Mouse (Mus musculus): ENCODE results near the gene Calu. TPM values are rescaled to one million over a fixed set of nuclear protein-coding genes. Genes with fewer than 3 reads are reported as not detected.

Gene Calu
- polyA plus RNA-seq, 2 experiments: 382 to 536 TPM

DNA sequence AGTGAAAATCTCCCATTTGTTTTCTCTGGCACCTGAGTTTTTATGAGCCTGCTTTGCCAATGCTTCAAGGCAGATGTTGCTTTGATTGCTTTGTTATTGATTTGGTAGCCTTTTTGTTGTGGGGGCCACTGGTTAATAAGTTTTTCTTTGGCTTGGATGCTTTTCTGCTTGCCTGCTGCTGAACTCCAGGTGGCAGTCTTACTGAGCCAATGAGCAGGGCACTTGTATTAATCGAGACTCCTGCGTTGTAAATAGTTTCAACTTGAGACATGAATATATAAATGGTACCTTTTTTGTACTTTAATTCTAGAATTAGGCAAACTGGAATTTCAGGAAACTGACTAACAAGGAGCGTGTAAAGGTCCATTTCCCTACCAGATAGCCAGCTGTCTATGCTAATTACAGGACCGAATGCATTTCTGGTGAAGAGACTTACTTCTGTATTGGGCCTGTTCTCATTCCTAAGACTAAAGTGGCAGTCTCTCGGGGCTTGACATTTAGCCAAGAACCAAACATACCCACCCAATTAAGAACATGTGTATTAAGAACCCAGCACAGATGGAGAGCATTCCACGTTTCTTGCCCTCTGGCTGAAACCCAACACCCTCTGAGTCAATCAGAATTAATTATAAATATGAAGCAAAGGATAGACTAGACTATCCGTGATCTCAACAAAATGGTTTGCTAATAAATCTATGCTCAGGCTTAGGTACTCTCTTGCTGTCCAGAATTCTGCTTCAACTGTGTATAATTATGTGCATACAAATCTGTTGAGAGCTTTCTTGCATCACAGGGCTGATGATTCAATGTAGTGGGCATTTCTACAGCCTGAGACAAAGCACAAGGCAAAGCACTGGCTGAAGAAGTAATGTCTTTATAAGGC is 14.6 kb downstream of the Calu start:
- Histone ChIP-seq H3K9ac (ENCODE audit: low read depth, low read length, severe bottlenecking) (no peak overlapping the region), H3K27ac (replicated peaks; ENCODE audit: low read depth, low read length) (peak overlapping the region; percentile 38), H3K36me3 (ENCODE audit: control insufficient read depth, insufficient read depth, low read length) (peaks cover 73% of the 10 kb centered on the region), H3K4me1 (ENCODE audit: control insufficient read depth, insufficient read depth, low read length) (peaks cover 12% of the 10 kb centered on the region), H3K4me3 (replicated peaks; ENCODE audit: low read length) (no peak overlapping the region), H3K27me3 (ENCODE audit: control insufficient read depth, insufficient read depth, low read length) (no peaks in the 10 kb centered on the region), H3K4me2 (replicated peaks; ENCODE audit: low read depth, low read length, severe bottlenecking) (no peak overlapping the region), H3K9me3 (ENCODE audit: control insufficient read depth, low read length) (no peaks in the 10 kb centered on the region)
- ATAC-seq (ENCODE audit: low FRiP score, low read depth): no peak
- WGBS: 40% methylated on average over 7 of the region's 7 CpGs
- no peak for DNase-seq (ENCODE audit: low spot score)
- no peak for TF ChIP-seq POLR2A (IDR thresholded peaks at IDR 0.05; ENCODE audit: borderline replicate concordance, extremely low read depth, insufficient read depth, insufficient read length)

GRCm38 (mm10) chr6:29363129-29363515 is 15.3 kb downstream of the Calu start:
- no peak for DNase-seq (ENCODE audit: low spot score)
- H3K36me3 ChIP-seq (ENCODE audit: control insufficient read depth, insufficient read depth, low read length): peaks cover 74% of the 10 kb centered on the region
- H3K27ac ChIP-seq (replicated peaks; ENCODE audit: low read depth, low read length): no peak overlapping the region; the same call in 1 of the 2 replicates
- peaks cover 12% of the 10 kb centered on the region for H3K4me1 ChIP-seq (ENCODE audit: control insufficient read depth, insufficient read depth, low read length)
- H3K9me3 ChIP-seq (ENCODE audit: control insufficient read depth, low read length): no peaks in the 10 kb centered on the region
- 52% methylated on average over 3 of the region's 3 CpGs for WGBS
- H3K9ac ChIP-seq (ENCODE audit: low read depth, low read length, severe bottlenecking): no peak overlapping the region
- no peaks in the 10 kb centered on the region for H3K27me3 ChIP-seq (ENCODE audit: control insufficient read depth, insufficient read depth, low read length)
- no peak overlapping the region for H3K4me3 ChIP-seq (replicated peaks; ENCODE audit: low read length)
- no peak for TF ChIP-seq POLR2A (IDR thresholded peaks at IDR 0.05; ENCODE audit: borderline replicate concordance, extremely low read depth, insufficient read depth, insufficient read length)
- ATAC-seq (ENCODE audit: low FRiP score, low read depth): no peak
- no peak overlapping the region for H3K4me2 ChIP-seq (replicated peaks; ENCODE audit: low read depth, low read length, severe bottlenecking)

DNA sequence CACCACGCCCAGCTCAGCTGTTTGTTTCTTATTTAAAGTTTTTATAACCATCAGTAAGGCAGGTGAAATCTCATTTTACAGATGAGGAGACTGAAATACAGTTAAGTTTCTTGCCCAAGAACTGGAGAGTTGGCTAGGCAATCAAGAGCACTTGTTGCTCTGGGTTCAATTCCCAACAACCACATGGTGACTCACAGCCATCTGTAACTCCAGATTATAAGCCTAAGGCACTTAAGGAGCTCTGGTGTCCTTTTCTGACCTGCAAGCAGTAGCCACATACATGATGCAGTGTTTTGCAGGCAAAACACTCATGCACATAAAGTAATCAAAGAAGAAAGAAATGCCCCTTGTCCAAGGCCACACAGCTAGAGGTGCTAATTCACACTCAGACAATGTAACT is 17.4 kb downstream of the Calu start:
- H3K36me3 ChIP-seq (ENCODE audit: control insufficient read depth, insufficient read depth, low read length): peaks cover 75% of the 10 kb centered on the region
- H3K27me3 ChIP-seq (ENCODE audit: control insufficient read depth, insufficient read depth, low read length): no peaks in the 10 kb centered on the region
- 92% methylated on average over 1 of the region's 1 CpGs for WGBS
- H3K4me3 ChIP-seq (replicated peaks; ENCODE audit: low read length): no peak overlapping the region
- H3K4me2 ChIP-seq (replicated peaks; ENCODE audit: low read depth, low read length, severe bottlenecking): no peak overlapping the region
- peaks cover 12% of the 10 kb centered on the region for H3K4me1 ChIP-seq (ENCODE audit: control insufficient read depth, insufficient read depth, low read length)
- DNase-seq (ENCODE audit: low spot score) (no peak), ATAC-seq (ENCODE audit: low FRiP score, low read depth) (no peak)
- H3K9me3 ChIP-seq (ENCODE audit: control insufficient read depth, low read length): no peaks in the 10 kb centered on the region
- H3K27ac ChIP-seq (replicated peaks; ENCODE audit: low read depth, low read length): no peak overlapping the region
- no peak overlapping the region for H3K9ac ChIP-seq (ENCODE audit: low read depth, low read length, severe bottlenecking)
- no peak for TF ChIP-seq POLR2A (IDR thresholded peaks at IDR 0.05; ENCODE audit: borderline replicate concordance, extremely low read depth, insufficient read depth, insufficient read length)

DNA sequence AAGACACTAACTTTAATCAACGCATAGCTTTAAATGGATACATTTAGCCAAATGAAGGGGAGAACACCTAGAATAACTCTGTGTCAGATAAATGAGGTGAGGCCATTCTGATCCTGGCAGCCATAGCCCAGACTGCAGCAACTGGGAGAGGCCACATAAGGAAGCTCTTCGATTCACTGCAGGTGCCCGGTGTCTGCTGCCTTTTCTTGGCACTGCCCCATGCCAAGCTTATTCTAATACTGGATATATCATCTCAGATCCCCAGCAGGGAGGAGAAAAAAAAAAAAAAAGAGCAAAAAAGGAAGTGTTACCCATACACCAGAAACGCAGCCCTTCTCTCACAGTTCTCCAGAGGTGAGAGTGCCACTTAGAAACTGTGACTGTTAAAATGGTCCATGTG is 29.5 kb downstream of the Calu start:
- 97% methylated on average over 4 of the region's 4 CpGs for WGBS
- H3K27me3 ChIP-seq (ENCODE audit: control insufficient read depth, insufficient read depth, low read length): no peaks in the 10 kb centered on the region
- ATAC-seq (ENCODE audit: low FRiP score, low read depth) (no peak), DNase-seq (ENCODE audit: low spot score) (no peak)
- peaks cover 65% of the 10 kb centered on the region for H3K36me3 ChIP-seq (ENCODE audit: control insufficient read depth, insufficient read depth, low read length)
- H3K9ac ChIP-seq (ENCODE audit: low read depth, low read length, severe bottlenecking): no peak overlapping the region
- no peak overlapping the region for H3K4me3 ChIP-seq (replicated peaks; ENCODE audit: low read length)
- no peak overlapping the region for H3K27ac ChIP-seq (replicated peaks; ENCODE audit: low read depth, low read length)
- TF ChIP-seq POLR2A (IDR thresholded peaks at IDR 0.05; ENCODE audit: borderline replicate concordance, extremely low read depth, insufficient read depth, insufficient read length): no peak
- H3K4me2 ChIP-seq (replicated peaks; ENCODE audit: low read depth, low read length, severe bottlenecking): no peak overlapping the region
- H3K4me1 ChIP-seq (ENCODE audit: control insufficient read depth, insufficient read depth, low read length): no peaks in the 10 kb centered on the region
- H3K9me3 ChIP-seq (ENCODE audit: control insufficient read depth, low read length): no peaks in the 10 kb centered on the region

DNA sequence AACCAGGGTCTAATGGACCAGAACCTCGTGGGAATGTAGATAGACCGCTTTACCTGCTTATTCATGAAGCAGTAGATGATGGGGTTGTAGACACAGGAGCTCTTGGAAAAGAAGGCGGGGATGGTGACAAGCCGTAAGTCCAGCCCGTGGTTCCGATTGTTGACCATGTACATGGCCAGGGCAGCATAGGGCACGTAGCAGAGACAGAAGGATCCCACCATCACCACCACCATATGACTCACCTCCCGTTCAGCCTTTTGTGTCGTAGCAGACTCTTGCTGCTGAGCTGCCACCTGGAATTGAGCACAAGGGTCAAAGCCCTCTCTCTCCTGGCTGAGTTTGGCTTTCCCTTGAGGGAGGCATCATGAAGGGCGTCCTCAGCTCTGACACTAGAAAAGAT is 30.8 kb downstream of the Calu start:
- no peak overlapping the region for H3K9ac ChIP-seq (ENCODE audit: low read depth, low read length, severe bottlenecking)
- H3K36me3 ChIP-seq (ENCODE audit: control insufficient read depth, insufficient read depth, low read length): peaks cover 52% of the 10 kb centered on the region
- no peak overlapping the region for H3K4me2 ChIP-seq (replicated peaks; ENCODE audit: low read depth, low read length, severe bottlenecking)
- no peaks in the 10 kb centered on the region for H3K4me1 ChIP-seq (ENCODE audit: control insufficient read depth, insufficient read depth, low read length)
- DNase-seq (ENCODE audit: low spot score) (no peak), ATAC-seq (ENCODE audit: low FRiP score, low read depth) (no peak)
- H3K9me3 ChIP-seq (ENCODE audit: control insufficient read depth, low read length): no peaks in the 10 kb centered on the region
- H3K27me3 ChIP-seq (ENCODE audit: control insufficient read depth, insufficient read depth, low read length): no peaks in the 10 kb centered on the region
- 94% methylated on average over 10 of the region's 10 CpGs for WGBS
- H3K4me3 ChIP-seq (replicated peaks; ENCODE audit: low read length): no peak overlapping the region
- H3K27ac ChIP-seq (replicated peaks; ENCODE audit: low read depth, low read length): no peak overlapping the region
- no peak for TF ChIP-seq POLR2A (IDR thresholded peaks at IDR 0.05; ENCODE audit: borderline replicate concordance, extremely low read depth, insufficient read depth, insufficient read length)
